Mouse (Mus musculus) heart, postnatal 10 days (tissue): ENCODE data around the gene Trak1. TPM values are rescaled to one million over a fixed set of nuclear protein-coding genes. Genes with fewer than 3 reads are reported as not detected.

Experiments used
- DNase-seq, 2 experiments: peaks; one replicate each; pipeline ENCODE4 v3.0.0; 2021
- intact Hi-C: fragments of 180-260 bp; cut with DNase I; formaldehyde crosslinking; loops from one replicate; pipeline ENCODE4 v1.15.1; 2025
- total RNA-seq, 2 experiments: library from RNA; stranded (reverse); gene quantifications; 2 replicates each; pipeline ENCODE4 v1.2.3; 2021

Gene Trak1
- total RNA-seq, 2 experiments from 2014 or later: 334 to 336 TPM

- intact Hi-C loops: no loop called here
- no peak for DNase-seq
Observed at GRCm38 (mm10) chr9:121416460-121416859, 119.2 kb downstream of the Trak1 start.

- intact Hi-C loops: no loop called here
- no peak for DNase-seq
Observed at GRCm38 (mm10) chr9:121416872-121417637, 119.8 kb downstream of the Trak1 start.

DNA sequence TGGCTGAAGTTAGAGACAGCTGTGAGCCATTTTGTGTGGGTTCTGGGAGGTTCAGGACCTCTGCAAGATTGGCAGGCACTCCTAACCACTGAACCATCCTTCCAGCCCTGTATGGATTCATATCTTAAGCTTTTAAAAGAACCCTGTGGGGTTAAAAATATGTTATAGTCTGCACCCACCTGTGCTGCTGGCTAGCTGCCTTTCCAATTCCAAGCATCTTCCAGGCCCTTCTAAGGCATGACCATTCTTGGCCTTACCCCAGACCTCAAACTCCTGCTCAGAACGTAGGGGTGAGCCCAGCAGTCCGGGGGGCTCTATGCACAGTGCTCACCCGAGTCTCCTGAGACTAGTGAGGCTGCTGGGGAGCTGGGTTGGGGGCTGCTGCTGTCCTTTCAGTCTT, 121.7 kb downstream of the Trak1 start:
- DNase-seq: no peak
- intact Hi-C loops: no loop called here

DNA sequence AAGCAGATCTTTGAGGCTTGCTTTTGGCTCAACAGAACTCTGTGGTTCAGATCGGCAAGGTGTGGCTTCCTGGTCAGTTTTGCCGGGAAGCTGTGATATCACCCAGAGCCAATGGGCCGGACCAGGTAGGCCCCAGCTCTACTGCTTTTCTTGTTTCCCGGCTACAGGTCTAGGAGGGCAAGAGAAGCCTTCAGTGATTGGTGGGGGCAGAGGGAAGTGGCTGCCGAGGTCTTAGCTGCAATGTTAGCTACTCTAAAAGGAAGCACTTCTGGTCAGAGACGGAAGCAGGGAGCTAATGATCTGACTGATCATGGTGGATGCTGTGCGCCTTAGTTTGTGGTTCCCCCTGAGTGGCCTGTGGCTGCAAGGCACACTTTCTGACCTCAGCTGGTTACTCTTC, 122.3 kb downstream of the Trak1 start:
- intact Hi-C loops: no loop called here
- DNase-seq: no peak

DNA sequence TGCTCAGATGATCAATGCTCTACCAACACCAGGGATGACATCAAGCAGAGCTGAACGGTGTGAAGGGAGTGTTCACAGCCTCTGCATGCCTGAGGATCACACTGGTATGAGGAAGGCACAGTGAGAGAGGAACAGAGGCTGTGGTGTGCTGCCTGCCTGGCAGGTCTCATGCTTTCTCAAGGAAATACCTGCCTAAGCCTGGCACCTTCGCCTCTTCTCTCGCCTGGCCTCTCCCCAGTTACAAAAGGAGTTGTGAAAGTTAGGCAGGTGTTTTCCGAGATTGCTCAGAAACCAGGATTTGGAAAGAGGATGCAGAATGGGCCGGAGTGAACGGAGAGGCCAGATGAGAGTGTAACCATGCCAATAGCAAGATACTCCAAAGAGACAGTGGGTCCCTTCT, 123.5 kb downstream of the Trak1 start:
- no peak for DNase-seq
- intact Hi-C loops: no loop called here

DNA sequence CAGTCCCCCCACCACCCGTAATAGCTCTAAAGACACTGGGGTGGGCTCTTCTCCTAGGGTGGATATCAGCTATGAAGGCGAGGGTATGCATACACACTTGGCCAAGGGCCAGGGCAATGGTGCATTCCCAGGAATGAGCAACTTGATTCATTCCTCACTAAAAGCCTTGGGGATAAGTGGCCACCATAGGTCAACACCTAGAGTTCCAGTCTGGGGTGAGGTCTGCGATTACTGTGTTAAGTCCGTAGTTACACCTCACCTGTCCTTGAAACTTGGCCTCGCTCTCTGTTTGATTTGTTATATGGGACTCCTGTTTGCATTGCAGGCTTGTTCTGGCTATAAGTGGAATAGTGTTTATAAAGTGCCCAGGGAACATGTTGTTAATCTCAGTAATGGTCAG, 125.1 kb downstream of the Trak1 start:
- DNase-seq: no peak
- intact Hi-C loops: no loop called here

DNA sequence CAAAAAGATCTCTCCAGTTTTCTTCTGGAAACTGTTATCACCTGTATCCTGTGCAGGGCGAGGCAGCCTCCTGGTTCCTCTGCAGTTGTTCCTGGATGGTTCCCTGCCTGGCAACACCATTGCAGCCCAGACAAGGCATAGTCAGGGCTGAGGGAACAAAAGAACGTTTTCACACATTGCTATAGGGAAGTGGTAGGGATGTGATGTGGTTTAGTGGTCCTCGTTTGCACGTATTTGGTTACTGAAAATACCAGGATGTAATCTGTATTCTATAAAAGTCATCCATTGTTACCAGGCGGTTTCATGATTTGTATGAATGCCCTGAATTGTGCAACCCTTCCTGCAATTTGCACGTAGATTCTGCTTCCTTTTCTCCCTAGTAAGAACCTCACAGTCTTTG, 126.3 kb downstream of the Trak1 start:
- no peak for DNase-seq
- intact Hi-C loops: no loop called here

- intact Hi-C loops: no loop called here
- DNase-seq: no peak
Observed at GRCm38 (mm10) chr9:121424281-121425164, 127.2 kb downstream of the Trak1 start.

DNA sequence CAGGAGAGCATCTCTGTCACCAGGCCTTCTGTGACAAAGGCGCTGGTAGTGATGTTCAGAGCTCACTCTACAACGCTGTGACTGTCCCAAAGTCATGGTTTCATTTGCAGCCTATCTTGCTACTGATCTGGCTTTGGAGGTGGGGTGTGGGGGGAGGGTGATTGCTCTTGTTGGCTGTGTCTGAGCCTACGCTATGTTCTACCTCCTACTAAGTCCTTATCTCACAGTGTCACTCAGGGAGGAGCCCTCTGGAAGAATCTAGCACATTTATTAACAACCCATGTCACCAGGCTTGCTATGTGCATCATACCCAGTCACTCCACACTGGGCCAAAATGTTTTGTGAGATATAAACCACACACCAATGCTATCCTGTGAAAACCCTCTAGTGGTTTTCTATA, 129.1 kb downstream of the Trak1 start:
- intact Hi-C loops: no loop called here
- no peak for DNase-seq

DNA sequence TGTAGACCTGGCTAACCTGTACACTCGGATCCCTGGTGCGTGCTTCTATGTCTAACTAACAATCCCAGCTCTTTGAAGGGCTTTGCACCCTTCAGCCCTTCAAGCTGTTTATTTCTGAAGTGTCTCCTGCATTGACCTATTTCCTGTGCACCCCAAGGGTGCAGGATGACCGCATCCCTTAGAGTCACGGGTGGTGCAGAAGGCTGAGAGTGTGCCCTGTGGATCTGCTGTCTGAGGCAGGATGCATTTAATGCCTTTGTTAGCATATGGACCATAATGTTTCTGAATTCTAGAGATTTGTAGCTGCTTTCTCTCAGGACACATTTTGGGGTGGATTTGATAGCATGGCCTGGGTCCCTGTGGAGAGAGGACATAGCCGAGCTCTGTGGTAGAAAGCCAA, 129.6 kb downstream of the Trak1 start:
- DNase-seq: no peak
- intact Hi-C loops: no loop called here

- intact Hi-C loops: no loop called here
- no peak for DNase-seq
Observed at GRCm38 (mm10) chr9:121429592-121429991, 132.3 kb downstream of the Trak1 start.

DNA sequence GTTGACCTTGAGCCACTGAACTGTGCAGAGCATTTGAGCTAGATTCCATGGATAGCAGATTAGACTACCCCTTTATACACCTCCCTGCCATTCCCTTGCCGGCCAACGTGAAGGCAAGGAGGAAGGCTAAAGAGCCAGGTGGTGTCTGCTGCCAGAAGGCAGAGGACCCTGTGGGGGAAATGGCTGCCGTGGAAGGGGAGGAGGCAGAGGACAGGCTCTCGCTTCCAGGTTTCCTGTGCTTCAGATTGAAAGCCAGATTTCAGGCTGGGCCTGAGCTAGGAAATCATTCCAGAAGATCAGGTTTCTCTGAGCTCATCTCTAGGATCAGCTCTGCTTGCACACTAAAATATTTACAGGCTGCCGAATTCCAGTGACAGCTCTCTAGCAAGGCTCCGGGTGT, 133.1 kb downstream of the Trak1 start:
- DNase-seq: no peak
- intact Hi-C loops: no loop called here

DNA sequence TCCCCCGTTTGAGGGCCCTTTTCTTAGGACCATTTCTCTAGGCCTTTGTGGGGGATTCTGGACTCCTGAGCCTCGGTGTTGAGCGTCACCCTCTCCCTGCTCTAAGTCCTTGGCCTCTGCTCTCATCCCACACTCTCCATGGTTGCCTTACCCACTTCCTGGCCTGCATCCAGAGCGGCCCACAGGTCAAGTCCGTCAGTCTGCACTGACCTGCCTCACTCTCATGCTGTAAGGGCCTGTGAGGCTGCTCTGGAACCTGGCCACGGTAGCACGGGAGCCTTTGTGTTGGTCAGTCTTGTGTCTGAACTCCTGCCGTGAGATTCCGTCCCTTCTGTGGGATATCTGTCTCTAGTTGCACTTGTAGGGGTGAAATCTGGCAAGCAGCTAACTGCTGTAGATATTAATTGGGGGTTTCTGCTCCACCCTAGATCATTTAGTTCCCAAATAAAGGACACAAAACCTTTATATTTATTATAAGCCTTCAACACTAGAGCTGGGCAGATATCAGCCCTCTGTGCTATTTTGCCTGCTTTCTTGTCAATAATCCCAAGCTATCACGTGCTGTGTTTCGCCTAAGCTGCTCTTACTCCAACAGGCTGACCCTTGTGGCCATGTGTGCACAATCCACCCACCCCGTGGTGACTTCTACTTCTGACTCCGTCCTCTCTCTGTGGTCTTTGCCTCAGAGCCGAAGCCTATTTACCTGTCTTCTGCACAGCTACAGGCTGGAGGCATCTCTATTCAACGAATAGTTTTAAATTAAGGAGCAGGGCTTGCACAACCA, 136.6 kb downstream of the Trak1 start:
- intact Hi-C loops: no loop called here
- no peak for DNase-seq

DNA sequence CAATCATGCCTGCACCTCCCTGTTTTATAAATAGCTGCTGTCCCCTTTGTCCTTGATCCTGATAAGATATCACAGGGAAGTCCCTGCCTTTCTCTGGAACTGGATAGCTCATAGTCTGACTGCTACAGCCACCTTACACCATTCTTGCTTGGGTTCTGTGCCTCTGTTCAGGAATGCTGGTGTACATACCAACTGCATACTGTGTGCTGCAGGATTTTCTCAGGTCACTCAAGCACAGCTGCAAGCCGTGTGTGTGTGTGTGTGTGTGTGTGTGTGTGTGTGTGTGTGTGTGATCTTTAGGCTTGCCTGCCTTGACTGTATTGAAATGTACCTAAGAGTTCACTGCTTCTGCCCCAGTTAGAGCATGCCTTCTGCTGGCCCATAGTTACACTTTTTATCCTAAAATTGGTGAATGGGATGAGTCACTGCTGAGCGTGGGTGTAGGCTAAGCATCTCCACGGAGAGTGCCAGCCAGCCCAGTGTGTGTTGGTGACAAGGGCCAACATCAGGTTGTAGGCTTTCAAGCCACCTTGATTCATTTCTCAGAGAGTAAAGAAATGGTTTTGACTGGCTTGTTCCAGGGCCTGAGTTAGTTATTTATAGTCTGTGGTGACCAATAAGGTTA, 138.1 kb downstream of the Trak1 start:
- intact Hi-C loops: loop anchor here (5.0 kb wide), 1 partner anchor 43 kb away; no protein-coding TSS in a partner anchor
- no peak for DNase-seq

GRCm38 (mm10) chr9:121436501-121436900, 139.2 kb downstream of the Trak1 start:
- DNase-seq: no peak
- intact Hi-C loops: loop anchor here (5.0 kb wide), 1 partner anchor 44 kb away; no protein-coding TSS in a partner anchor

- DNase-seq: no peak
- intact Hi-C loops: no loop called here
Observed at GRCm38 (mm10) chr9:121442145-121442544, 144.8 kb downstream of the Trak1 start.

DNA sequence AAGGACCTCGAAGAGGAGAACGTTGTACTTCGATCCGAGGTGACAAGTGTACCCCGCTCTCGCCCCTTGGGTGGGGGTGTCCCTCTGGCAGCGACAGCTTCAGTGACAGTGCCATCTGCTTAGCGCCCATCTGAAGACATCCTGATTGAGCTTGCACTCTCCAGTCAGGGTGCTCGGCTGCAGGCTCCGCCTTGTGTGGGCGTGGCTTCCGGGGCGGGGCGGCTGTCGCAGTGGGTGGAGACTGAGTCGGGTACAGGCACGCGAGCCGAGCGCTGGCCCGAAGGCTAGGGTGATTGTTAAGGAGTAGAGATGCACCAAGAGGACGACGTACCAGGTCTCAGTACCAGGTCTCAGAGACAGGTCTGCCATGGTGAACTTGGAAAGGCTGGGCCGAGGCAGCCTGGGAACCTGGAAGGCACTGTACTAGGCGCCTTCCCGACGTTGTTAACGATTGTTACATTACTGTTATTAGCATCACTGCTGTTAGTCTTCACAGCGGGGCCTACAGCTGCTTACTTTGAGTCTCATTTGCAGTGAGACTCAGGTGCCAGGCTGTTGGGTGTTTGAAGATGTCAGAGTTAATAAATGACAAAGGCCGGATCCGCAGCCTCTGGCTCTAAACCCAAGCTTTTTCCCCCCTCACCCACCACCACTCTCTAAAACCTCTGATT, 146.5 kb downstream of the Trak1 start:
- intact Hi-C loops: no loop called here
- no peak for DNase-seq

GRCm38 (mm10) chr9:121444367-121444707, 147.0 kb downstream of the Trak1 start:
- intact Hi-C loops: no loop called here
- no peak for DNase-seq

GRCm38 (mm10) chr9:121445364-121445763, 148.1 kb downstream of the Trak1 start:
- intact Hi-C loops: no loop called here
- no peak for DNase-seq

DNA sequence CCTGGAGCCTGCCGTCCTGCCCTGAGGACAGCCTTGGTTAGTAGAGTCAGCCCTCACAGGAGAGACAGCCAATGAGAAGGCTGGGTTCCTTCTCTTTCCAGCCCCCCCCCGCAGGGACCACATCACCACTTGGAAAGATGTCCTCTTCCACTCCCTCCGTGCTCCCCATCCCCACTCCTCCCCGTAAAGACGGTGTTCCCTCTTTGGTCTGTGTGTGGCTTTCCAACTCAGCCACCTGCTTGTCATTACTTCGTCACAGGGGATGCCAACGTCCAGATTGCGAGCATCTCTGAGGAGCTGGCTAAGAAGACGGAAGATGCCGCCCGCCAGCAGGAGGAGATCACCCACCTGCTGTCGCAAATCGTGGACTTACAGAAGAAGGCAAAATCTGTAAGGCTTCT, 149.1 kb downstream of the Trak1 start:
- no peak for DNase-seq
- intact Hi-C loops: no loop called here
